Mouse (Mus musculus) large intestine, adult 2 months (tissue): ENCODE results near the gene Mief1. TPM values are rescaled to one million over a fixed set of nuclear protein-coding genes. Genes with fewer than 3 reads are reported as not detected.

Source experiments
- DNase-seq: peaks from one replicate; pipeline ENCODE4 v3.0.0-alpha.2; 2012; ENCODE audit warnings: low read depth, low spot score
- WGBS: fragments of 180-500 bp; shearing (Covaris S2); methylation state at CpG from one replicate; pipeline ENCODE4 v1.1.7; 2018; 5-methylcytosine and 5-hydroxymethylcytosine counted together
- polyA plus RNA-seq: library from polyadenylated mRNA; depleted of rRNA; stranded (reverse); fragments of >200 nt; gene quantifications from 2 replicates; pipeline ENCODE4 v1.2.3, GENCODE M21; 2012; rRNA removed

The Mief1 gene
- polyA plus RNA-seq, 1 experiment, result 13.7 TPM

DNA sequence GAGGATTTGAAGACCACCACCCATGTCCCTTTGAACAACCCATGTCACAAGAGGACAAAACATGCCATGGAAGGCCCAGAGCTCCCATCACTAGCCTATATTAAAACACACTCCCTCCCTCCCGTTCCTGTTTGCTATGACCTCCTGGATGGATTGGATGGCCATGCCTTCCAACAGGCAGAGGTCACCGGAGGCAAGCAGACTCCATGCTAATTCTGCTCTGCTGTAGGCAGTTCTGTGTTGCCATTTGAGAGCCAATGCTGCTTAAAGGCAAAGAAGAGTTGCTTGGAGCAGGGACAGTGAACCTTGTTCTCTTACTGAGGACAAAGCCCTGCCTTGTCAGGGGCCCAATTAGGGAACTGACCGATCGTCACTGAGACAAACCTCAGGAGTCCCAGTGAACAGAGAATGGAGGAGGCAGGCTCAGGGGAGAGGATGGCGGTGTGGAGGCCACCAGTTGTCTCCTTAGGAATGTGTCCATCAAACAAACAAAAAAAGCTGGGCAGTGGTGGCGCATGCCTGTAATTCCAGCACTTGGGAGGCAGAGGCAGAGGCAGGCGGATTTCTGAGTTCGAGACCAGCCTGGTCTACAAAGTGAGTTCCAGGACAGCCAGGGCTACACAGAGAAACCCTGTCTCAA is 25.7 kb downstream of the Mief1 start:
- no peak for DNase-seq
- 78% methylated on average over 8 of the region's 8 CpGs for WGBS

DNA sequence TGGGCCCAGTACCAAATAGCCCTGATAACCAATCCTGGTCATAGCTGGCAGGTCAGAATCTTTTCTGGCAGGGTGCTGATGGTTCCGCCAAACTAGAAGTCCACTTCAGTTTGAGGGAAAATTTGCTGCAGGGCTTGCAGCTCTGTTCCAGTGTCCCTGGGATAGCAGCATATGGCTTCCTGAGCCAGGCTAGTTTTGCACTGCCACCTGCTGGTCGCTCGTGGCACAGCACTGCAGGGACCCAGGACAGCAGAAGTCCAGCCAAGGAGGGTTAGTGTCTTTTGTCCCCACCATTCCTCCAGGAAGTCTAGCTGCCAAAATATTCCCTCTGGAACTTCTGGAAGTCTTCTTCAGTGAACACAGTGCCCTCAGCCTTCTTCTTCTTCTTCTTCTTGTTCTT is 26.9 kb downstream of the Mief1 start:
- WGBS, result 9% methylated on average over 3 of the region's 3 CpGs
- DNase-seq, result no peak

DNA sequence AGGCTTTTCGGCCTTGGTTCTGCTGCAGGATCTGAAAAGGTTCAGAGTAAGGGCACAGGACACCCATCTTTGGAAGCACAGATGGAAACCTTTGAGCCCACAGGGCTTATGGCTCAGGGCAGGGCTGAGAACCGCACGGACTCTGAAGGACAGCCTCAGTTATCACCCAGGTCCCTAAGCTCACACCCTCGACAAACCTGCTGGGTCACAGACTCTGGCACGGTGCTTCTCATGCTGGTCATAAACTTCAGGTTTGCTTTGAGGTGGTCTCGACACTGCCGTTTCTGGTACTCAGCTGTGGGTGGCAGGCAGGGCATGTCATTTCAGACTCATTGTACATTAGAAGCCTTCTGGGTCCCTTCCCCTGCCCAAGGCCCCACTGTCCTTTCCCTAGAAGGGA is 27.3 kb downstream of the Mief1 start:
- no peak for DNase-seq
- WGBS, result 47% methylated on average over 7 of the region's 7 CpGs

DNA sequence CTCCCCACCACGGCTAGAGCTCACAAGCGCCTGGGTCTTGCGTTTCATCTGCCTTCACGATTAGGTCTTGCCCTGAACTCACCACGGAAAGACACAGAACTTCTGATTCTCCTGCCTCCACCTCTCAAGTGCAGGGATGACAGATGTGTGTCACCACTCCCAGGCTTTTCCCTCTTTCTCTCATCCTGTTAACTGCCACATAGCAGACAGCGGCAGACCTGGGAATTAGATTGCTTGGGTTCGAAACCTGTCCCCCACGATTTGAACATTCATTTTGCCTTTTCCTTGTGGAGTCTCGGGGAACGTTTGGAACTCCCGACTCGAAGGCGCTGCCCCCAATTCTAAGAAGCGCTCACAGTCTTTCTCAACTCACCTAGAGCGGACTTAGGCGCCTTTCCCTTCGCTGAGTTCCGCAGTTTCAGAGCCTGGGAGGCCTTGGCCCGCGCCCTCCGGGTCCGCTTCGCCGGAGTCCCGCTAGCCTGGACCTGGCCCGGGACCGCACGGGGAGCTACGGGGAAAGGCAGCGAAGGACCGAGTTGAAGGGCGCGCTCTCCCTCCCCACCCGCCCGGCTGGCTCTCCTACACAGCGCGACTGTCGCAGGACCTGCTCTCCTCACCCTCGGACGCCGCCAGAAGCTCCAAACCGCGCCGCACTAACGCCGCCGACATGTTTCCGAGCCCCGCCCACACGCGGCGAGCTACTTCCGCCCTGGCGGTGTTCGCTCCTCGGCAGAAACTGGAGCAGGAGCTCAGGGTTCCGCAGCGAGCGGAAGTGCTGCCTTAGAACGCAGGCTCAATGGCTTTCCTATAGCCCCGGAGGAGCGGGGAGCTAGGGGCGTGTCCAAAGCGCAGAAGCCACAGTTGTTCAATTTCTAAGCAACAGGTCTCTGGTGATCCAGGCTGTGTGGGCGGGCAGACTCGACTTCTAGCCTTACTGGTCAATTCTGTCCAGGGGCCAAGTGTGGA is 30.1 kb downstream of the Mief1 start, which contains the start of gene Rps19bp1:
Gene Rps19bp1, minus strand, starts transcription at position 706 of the 966 bp plus-strand sequence.
- WGBS, result 1% methylated on average over 66 of the region's 66 CpGs
- DNase-seq, result no peak

DNA sequence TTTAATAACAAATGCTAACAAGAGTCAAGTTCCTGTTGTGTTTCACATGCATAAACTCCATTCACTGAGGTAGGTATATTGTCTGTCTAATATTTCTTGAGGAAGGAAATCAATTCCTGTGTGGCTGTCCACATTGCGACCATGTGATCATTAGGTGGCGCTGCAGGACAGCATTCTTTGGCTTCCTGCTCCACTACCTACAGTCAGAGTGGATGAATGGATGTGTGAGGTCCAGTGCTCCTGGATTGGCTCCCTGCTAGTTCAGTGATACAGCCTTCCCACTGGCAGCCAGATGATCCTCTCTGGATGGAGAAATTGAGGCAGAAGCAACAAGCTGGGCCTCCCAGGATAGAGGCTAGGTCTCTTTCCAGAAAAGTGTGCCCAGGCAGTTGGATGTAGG is 32.5 kb downstream of the Mief1 start:
- WGBS, result 1% methylated on average over 2 of the region's 2 CpGs
- DNase-seq, result no peak

DNA sequence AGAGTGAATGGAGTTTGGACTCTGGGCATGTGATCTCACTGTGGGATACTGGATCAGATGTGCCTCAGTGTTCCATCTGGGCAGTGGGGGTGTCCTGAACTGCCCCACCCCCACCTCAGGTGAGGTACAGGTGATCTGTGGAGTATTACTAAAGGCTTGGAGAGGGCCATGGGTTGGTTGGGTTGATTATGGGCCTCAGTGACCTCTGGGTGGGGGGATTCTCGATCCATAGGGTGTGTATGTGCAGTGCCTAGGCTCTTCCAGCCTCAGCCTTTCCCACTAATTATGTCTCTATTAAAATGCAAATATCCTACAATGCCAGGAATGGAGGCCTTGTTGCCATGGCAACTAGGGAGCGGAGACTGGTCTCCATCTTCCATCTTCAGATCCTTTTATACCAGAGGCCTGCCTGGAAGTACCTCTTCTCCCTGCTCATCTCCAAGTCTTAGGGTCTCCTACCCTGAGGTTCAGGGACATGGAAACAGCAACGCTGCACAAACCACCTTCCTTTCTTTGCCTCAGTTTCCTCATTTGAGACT is 38.1 kb downstream of the Mief1 start:
- WGBS, result 65% methylated on average over 3 of the region's 3 CpGs
- DNase-seq, result no peak

DNA sequence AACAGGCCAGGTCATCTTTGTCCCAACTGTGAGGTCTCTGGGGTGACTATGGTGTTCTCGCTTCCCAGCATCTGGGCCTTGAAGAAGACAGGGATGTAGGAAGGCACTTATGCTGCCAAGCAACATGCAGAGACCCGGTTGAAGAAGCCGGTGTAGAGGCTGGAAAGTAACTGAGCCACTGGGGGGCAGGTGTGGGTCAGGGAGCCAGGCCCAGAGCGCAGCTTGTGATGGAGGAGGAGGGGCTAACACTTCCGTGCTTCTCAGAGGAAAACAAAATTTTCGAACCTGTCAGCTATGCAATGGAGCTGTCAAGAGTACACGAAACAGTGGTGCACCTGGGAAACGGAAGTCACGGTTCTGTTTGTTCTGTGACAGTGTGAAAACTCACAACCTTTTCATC is 43.3 kb downstream of the Mief1 start:
- WGBS, result 51% methylated on average over 9 of the region's 9 CpGs
- no peak for DNase-seq

DNA sequence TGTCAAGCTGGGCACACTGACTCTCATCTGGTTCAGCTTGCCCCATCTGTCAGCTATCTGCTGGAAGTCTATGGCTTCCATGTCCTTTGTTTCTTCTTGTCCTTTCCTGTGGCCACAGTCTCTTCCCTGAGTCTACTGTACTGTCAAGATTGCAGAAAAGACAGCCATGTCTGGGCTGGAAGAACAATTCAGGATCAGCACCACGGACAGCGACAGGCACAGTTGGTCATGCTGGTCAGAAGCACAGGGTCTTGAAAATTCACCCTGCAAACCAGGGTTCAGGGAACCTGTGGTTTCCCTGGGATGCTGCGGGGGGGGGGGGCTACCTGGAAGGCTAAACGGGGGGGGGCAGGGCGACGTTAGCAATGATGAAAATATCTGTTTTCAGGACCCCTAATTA is 43.8 kb downstream of the Mief1 start:
- 2% methylated on average over 6 of the region's 6 CpGs for WGBS
- no peak for DNase-seq

DNA sequence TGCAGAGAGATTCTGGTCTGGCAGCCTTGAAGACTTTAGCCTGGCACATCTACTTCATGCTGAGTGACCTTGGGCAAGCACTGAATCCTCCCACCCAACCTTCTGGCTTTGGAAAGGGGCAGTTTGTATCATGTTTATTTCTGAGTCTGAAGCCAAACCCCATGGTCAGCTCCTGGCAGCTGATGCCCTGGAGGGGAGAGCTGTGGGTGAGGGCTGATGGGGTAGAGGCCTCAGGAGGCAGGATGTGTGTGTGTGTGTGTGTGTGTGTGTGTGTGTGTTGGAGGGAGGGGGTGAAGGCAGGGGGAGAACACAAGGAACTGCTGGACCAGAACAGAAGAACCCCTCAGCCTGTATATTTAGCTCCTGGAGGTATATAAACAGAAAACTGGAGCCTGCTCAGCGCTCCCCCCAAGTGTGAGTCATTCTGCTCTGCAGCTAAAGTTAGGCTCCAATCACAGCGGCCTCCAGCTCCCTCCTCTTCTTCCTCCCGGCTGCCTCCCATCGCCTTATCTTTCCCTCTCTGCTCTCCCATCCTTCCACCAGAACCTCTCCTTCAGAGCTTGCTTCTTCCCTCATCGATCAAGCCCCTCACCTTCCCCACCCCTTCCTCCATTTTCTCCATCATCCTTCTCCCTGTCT is 44.4 kb downstream of the Mief1 start:
- WGBS, result 67% methylated on average over 5 of the region's 5 CpGs
- no peak for DNase-seq

DNA sequence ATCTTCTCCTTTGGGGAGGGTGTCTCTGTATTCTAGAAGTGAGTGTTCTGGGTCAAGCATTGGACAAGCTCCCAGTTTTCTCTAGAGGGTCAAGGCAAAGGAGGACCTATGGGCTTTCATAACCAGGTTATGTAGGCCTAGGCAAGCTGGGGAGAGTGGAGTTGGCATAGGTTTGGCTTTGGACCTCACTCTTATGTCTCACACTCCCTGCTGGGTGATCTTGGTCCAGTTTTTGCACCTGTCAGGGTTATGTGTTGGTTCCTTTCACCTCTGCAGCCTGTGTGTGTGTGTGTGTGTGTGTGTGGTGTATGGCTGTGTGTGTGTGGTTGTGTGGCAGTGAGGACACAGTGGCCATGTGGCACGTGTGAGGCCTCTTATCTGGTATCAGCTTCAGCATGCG is 45.2 kb downstream of the Mief1 start:
- 84% methylated on average over 2 of the region's 2 CpGs for WGBS
- DNase-seq, result no peak

DNA sequence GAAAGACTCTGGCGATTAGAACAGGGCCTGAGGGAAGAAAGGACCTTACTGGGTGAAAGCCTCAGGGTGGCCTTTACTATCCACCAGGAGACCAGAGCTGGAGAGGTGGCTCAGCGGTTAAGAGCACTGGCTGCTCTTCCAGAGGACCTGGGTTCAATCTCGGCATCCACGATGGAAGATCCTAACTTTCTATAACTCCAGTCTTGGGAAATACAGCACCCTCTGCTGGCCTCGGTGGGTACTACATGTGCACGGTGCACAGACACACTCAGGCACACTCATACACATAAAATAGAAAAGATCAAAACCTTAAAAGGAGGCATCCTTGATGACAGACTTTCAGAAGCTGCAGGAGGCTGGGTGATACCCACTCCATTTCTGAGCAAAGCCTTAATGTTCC is 46.8 kb downstream of the Mief1 start:
- 19% methylated on average over 6 of the region's 6 CpGs for WGBS
- DNase-seq, result no peak

DNA sequence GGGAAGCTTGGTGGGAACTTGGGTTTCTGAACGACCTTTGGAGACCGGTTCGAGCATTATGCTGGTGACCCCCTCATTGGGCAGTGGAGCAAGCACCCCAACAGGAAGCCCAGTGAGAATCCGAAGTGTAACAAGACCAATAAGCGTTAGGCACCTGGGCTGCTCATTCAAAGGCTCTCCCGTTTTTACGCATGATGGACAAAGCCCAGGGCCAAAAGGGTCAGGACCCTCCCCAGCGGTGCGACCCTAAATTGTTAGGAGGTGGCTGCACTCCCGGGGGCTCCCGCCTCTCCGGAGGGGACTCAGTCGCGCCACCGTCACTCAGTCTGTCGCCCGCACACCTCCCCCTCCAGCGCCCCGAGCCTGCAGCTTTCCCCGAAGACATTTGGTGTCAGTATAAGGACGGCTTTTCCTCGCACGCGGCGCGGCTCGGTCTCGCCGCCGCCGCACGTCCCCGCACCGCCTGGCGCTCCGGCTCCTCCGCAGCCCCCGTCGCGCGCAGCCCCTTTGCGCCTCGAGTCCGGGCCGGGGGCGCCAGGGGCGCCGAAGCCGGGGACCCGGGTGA is 53.1 kb downstream of the Mief1 start, which contains the start of gene Cacna1i:
Gene Cacna1i, plus strand, starts transcription at position 388 of the 565 bp plus-strand sequence.
- DNase-seq, result no peak
- WGBS, result 3% methylated on average over 50 of the region's 50 CpGs

DNA sequence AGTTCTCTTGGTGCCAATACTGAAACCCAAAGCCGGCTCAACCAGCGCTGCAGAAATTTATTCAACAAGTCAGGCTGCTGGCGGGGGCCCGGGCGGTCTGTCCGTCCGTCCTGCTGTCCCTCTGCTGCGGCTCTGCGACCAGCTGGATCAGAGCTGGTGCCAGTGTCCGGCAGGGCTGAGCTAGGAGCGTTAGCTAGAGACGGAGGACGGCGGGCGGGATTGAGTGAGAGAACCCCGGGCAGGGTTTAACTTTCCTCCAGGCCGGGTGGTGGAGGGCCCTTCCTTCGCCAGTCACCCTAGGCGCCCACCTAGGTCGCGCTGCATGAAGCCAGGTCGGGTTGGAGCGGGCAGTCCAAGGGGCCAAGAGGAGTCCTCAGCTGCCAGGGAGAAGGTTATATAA is 54.2 kb downstream of the Mief1 start:
- WGBS, result 8% methylated on average over 23 of the region's 23 CpGs
- DNase-seq, result no peak

DNA sequence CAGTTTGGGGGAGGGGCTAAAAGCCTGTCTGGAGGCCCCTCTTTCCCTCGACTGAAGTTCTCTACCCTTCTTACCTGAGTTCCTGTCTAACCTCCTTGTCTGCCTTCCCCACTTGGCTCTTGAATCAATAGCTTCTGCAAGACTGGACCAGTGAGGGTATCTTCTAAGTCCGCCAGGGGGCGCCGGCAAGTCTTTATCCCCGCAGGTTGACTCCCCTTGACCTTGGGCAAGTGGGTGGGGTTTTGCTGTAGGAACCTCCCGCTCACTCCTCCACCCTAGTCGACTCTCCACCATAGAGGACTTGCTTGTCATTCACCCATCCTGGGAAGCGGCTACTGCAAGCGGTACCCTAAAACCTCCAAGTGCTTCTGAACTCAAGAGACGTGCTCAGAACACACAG is 55.6 kb downstream of the Mief1 start:
- WGBS, result 8% methylated on average over 10 of the region's 10 CpGs

DNA sequence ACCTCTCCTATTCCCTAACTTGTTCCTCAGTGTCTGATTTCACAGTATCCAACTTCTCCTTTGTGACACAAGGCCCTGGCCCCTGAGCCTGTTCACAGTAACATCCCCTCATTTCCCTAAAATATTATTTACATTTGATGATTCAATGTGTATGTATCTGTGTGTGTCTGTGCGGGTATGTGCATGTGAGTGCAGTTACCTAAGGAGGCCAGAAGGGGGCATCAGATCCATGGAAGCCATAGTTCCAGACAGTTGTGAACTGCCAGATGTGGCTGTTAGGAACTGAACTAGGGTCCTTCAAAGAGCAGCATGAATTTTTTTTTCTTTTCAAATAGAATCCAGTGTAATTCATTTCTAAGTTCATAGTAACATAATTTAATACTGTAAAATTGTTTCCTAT is 63.3 kb downstream of the Mief1 start:
- no peak for DNase-seq
- 100% methylated on average over 1 of the region's 1 CpGs for WGBS

More for the DNA sequence above, 55.6 kb downstream of the Mief1 start:
- no peak for DNase-seq

Other genes starting within 250 kb of the Mief1 start
- 5.8 and 7.5 TPM in 2 replicates for gene Pdgfb, start 219.0 kb upstream of the Mief1 start, polyA plus RNA-seq
- gene Syngr1, start 142.7 kb upstream of the Mief1 start, polyA plus RNA-seq, result 8.1 and 8.4 TPM in 2 replicates
- gene Rpl3, start 142.2 kb upstream of the Mief1 start, polyA plus RNA-seq, result 597 and 673 TPM in 2 replicates
- 26.9 and 29.4 TPM in 2 replicates for gene Tab1, start 100.9 kb upstream of the Mief1 start, polyA plus RNA-seq
- gene Mgat3, start 60.3 kb upstream of the Mief1 start, polyA plus RNA-seq, result 41.9 and 56.6 TPM in 2 replicates
- gene AC140267.1, start 1.8 kb downstream of the Mief1 start, polyA plus RNA-seq, result not detected in 2 replicates
- 234 and 245 TPM in 2 replicates for gene Atf4, start 21.2 kb downstream of the Mief1 start, polyA plus RNA-seq
- 28.7 TPM in 2 replicates for gene Rps19bp1, start 30.3 kb downstream of the Mief1 start, polyA plus RNA-seq
- gene Cacna1i, start 53.2 kb downstream of the Mief1 start, polyA plus RNA-seq, result 0.72 and 0.80 TPM in 2 replicates